Mouse (Mus musculus): Measurements from ENCODE around the gene Vpreb3. TPM values are rescaled to one million over a fixed set of nuclear protein-coding genes. Genes with fewer than 3 reads are reported as not detected.

Vpreb3 gene
- polyA plus RNA-seq, 1 experiment from 2014 or later, result 1.0 TPM

DNA sequence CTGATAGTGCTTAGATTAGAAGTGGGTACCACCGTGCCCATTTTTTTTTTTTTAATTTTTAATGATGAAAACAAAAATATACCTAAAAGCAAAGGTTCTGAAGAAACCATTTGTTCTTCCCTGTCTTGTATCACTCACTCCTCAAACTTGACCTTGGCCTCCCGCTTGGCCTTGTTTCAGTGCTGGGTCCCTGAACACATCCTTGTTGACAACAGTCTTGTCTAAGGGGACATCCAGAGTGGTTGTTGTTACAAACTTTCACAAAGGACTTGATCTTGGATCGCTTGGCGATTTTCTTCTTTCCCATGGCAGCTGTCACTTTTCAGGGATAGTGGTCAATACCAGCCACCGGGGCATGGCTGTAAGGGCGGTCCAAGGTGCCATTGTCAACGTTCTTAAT, 2.4 kb downstream of the Vpreb3 start:
- Histone ChIP-seq H3K9me3 (replicated peaks) (no peaks in the 10 kb centered on the region), H3K4me3 (replicated peaks) (no peak overlapping the region), H3K9ac (replicated peaks) (no peak overlapping the region), H3K4me2 (no peak overlapping the region), H3K27ac (replicated peaks) (no peak overlapping the region), H3K36me3 (no peaks in the 10 kb centered on the region), H3K4me1 (peaks cover 12% of the 10 kb centered on the region; the same call in 1 of the 2 replicates), H3K27me3 (replicated peaks) (no peaks in the 10 kb centered on the region)
- 91% methylated on average over 7 of the region's 7 CpGs for WGBS
- ATAC-seq (ENCODE audit: low FRiP score), result no peak

DNA sequence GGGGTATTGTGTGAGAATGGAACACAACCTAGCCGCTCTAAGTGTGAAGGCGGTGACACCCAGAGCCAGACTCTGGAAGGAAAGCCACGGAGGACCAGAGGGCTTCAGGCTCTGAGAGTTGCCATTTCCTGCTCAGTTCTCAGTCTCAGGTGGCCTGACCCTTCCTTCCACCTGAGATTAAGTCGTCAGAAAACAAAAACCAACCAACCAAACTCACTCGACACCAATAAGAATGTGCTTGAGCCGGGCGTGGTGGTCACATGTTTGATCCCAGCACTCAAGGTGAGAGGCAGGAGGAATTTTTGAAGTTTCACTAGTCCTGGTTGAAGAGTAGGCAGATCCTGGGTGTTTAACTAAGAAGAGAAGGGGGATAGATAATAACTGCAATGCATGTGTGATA, 3.0 kb downstream of the Vpreb3 start:
- ATAC-seq (ENCODE audit: low FRiP score), result no peak
- Histone ChIP-seq H3K36me3 (no peaks in the 10 kb centered on the region), H3K9me3 (replicated peaks) (no peaks in the 10 kb centered on the region), H3K27ac (replicated peaks) (no peak overlapping the region), H3K4me3 (replicated peaks) (no peak overlapping the region), H3K9ac (replicated peaks) (no peak overlapping the region), H3K27me3 (replicated peaks) (0 out of 2 replicates have a peak, but pooled peaks cover 3% of the 10 kb centered on the region), H3K4me2 (no peak overlapping the region), H3K4me1 (peaks cover 18% of the 10 kb centered on the region)
- 90% methylated on average over 7 of the region's 7 CpGs for WGBS

DNA sequence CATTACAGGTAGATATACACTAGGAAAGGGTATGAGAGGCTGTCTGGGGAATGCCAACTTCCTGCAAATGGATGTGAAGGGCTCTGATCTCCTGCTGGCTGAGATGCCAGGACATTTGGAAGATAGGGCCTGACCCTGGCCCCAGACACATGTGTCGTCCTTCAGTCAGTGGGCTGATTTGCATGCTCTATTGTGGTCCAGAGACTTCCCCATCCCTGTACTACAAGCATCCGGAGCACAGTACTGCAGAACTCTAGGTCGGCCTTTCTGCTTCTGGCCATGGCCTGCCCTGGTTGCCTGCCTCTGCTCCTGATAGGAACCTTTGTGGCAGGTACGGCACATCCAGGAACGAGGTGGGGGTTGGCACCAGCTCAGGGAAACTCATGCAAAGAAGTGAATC, 5.2 kb downstream of the Vpreb3 start:
- WGBS, result 83% methylated on average over 5 of the region's 5 CpGs
- ATAC-seq (ENCODE audit: low FRiP score), result no peak
- no peaks in the 10 kb centered on the region for H3K9me3 ChIP-seq (replicated peaks)

DNA sequence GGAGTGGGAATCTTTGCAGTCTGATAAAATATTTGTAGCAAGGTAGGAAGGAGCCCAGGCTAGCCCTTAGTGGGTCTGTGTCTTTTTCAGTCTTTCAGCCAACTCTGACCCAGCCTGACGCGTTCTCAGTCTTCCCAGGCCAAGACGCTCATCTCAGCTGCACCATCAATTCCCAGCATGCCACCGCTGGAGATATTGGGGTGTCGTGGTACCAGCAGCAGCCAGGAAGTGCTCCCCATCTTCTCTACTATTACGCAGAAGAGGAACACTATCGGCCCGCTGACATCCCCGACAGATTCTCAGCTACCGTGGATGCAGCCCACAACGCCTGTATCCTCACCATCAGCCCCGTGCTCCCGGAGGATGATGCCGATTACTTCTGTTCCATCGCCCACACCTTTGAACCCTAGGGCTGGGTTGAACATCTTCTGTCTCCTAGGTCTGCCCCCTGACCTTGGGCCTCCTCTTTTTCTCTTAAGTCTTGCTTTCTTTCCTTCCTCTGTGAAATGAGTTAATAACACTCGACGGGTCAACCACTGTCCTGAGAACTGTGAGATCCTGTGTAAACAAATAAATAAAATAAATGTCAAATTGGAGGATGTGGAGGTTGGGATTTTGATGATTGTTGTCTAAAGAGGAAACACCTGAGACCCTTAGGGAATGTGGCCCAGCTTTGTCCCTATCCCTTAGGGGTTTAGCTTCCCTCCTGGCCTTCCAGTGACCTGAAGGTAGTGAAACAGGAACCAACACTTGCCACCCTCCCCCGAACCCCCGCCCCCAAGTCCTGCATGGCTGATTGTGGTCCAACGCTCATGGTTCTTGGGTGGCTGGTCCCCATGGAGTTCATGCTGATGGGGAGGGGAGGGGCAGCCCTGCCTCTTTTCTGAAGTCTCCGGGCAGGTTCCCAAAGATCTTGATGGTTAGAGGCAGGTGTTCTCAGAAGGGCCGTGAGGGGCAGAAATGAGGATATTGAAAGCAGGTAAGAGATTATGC, 6.5 kb downstream of the Vpreb3 start:
- Histone ChIP-seq H3K4me2 (no peak overlapping the region), H3K36me3 (no peaks in the 10 kb centered on the region), H3K4me1 (peaks cover 17% of the 10 kb centered on the region), H3K27me3 (replicated peaks) (peaks cover 12% of the 10 kb centered on the region; the same call in 1 of the 2 replicates), H3K9ac (replicated peaks) (no peak overlapping the region), H3K9me3 (replicated peaks) (no peaks in the 10 kb centered on the region), H3K4me3 (replicated peaks) (no peak overlapping the region), H3K27ac (replicated peaks) (no peak overlapping the region)
- no peak for ATAC-seq (ENCODE audit: low FRiP score)
- WGBS, result 82% methylated on average over 22 of the region's 22 CpGs

More for the DNA sequence above, 5.2 kb downstream of the Vpreb3 start:
- Histone ChIP-seq H3K4me3 (replicated peaks) (no peak overlapping the region), H3K36me3 (no peaks in the 10 kb centered on the region), H3K27ac (replicated peaks) (no peak overlapping the region), H3K4me2 (no peak overlapping the region), H3K27me3 (replicated peaks) (peaks cover 11% of the 10 kb centered on the region; the same call in 1 of the 2 replicates), H3K9ac (replicated peaks) (no peak overlapping the region), H3K4me1 (peaks cover 24% of the 10 kb centered on the region)

DNA sequence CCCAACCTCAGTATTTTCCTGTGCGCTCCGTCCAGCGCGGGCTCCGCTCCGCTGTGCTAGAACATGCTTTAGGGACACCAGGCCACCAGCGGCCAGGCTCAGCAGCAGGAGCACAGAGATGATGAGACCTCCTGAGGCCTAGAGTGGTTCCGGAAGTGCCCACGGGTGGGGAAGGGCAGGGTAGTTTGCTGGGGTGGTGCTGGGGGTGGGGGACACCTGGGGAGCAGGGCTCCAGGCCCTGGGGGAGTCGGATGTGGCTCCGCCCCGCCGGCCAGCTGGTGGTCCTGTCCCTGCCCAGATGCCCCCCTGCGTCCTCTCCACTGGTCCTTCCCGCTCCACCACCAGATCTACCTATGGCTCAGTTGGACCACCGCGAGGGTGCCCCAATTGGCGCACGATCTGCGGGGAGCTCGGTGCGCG, 7.9 kb downstream of the Vpreb3 start:
- Histone ChIP-seq H3K36me3 (no peaks in the 10 kb centered on the region), H3K4me2 (peak overlapping the region; percentile 85), H3K4me3 (replicated peaks) (peak overlapping the region; percentile 40), H3K4me1 (peaks cover 14% of the 10 kb centered on the region), H3K9ac (replicated peaks) (peak overlapping the region; percentile 47), H3K27me3 (replicated peaks) (peaks cover 12% of the 10 kb centered on the region; the same call in 1 of the 2 replicates), H3K27ac (replicated peaks) (no peak overlapping the region), H3K9me3 (replicated peaks) (no peaks in the 10 kb centered on the region)
- peak; percentile 61; the same call in 1 of the 2 replicates for ATAC-seq (ENCODE audit: low FRiP score)
- WGBS, result 2% methylated on average over 23 of the region's 23 CpGs

DNA sequence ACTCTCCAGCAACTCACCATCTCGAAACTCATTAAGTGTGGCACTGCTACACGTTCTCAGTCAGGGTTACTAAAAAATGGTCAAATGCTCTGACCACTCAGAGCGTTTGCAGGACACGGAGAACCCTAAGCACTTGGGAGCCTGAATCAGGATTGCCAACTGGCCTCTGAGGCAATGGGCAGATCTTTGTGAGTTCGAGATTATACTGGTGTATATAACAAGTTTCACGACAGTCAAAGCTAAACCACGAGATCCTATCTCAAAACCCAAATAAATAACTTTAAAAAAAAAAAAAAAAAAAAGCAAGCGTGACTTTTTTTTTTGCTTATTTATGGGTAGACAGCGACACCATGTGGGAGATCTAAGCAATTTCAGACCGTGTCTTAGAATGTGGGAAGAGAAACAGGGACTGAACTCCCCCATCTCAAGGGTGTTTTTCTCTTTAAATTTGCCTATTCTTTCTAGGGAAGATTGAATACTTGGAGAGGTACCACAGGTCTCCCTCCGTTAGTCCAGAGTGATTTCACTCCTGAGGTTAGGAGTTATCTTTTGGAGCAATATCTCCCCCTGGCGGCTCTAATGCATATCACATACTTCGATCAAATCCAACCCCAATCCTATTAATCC, 8.7 kb downstream of the Vpreb3 start:
- Histone ChIP-seq H3K9ac (replicated peaks) (peak overlapping the region; percentile 47), H3K4me3 (replicated peaks) (peak overlapping the region; percentile 40), H3K4me2 (peak overlapping the region; percentile 85), H3K9me3 (replicated peaks) (no peaks in the 10 kb centered on the region), H3K4me1 (peaks cover 14% of the 10 kb centered on the region), H3K27ac (replicated peaks) (no peak overlapping the region), H3K27me3 (replicated peaks) (peaks cover 12% of the 10 kb centered on the region; the same call in 1 of the 2 replicates), H3K36me3 (no peaks in the 10 kb centered on the region)
- 6% methylated on average over 13 of the region's 13 CpGs for WGBS
- ATAC-seq (ENCODE audit: low FRiP score), result peak; percentile 21; the same call in 1 of the 2 replicates

DNA sequence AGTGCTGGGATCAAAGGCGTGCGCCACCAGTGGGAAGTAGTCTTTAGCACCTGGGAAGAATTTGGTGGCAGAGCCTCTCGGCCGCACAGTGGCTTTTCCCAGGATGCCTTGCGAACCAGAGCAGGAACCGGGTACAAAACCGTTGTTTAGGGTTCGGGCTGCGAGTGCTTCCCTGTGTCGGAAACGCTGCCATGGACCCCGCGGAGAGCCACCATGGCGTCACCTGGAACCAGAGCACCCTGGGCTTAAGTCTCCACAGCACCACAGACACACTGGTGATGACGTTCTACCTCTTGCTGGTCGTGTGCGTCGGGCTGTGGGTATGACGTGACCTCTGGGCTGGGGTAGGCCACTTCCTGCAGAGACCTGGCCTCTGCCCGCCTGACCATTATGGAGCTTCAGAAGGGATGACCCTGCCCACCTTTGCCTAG, 11.5 kb downstream of the Vpreb3 start, which contains the start of gene Gm5134:
Gm5134 (plus strand) TSS at position 134 of the 431 bp plus-strand sequence.
- Histone ChIP-seq H3K9ac (replicated peaks) (no peak within 1 kb of the TSS), H3K27ac (replicated peaks) (no peak within 1 kb of the TSS), H3K4me1 (peaks cover 14% of the 10 kb centered on the region), H3K27me3 (replicated peaks) (peaks cover 12% of the 10 kb centered on the region; the same call in 1 of the 2 replicates), H3K36me3 (no peaks in the 10 kb centered on the region), H3K4me3 (replicated peaks) (peak within 1 kb of the TSS; percentile 11), H3K9me3 (replicated peaks) (no peaks in the 10 kb centered on the region), H3K4me2 (peak within 1 kb of the TSS; percentile 50)
- 26% methylated on average over 20 of the region's 20 CpGs for WGBS
- no peak for ATAC-seq (ENCODE audit: low FRiP score)

DNA sequence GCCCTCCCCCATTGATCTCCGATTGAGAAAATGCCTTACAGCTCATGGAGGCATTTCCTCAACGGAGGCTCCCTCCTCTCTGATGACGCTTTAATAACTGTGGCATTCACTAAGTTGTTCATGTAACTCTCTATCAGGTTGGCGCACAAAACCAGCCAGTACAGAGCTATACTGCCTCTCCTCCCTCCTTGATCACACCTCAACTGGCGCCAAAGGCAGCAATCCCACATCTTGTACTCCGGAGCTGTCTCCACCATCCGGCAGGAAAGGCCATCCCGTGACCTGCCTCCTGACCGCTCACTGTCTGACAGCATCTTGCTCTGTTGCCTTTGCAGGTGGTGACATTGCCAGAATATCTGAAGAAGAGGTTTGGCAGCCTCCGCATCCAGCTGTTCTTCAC, 31.0 kb downstream of the Vpreb3 start:
- Histone ChIP-seq H3K4me3 (replicated peaks) (no peak overlapping the region), H3K9me3 (replicated peaks) (no peaks in the 10 kb centered on the region), H3K9ac (replicated peaks) (no peak overlapping the region), H3K27me3 (replicated peaks) (no peaks in the 10 kb centered on the region), H3K27ac (replicated peaks) (no peak overlapping the region), H3K4me2 (no peak overlapping the region), H3K4me1 (no peaks in the 10 kb centered on the region), H3K36me3 (no peaks in the 10 kb centered on the region)
- 91% methylated on average over 10 of the region's 10 CpGs for WGBS
- ATAC-seq (ENCODE audit: low FRiP score), result no peak

DNA sequence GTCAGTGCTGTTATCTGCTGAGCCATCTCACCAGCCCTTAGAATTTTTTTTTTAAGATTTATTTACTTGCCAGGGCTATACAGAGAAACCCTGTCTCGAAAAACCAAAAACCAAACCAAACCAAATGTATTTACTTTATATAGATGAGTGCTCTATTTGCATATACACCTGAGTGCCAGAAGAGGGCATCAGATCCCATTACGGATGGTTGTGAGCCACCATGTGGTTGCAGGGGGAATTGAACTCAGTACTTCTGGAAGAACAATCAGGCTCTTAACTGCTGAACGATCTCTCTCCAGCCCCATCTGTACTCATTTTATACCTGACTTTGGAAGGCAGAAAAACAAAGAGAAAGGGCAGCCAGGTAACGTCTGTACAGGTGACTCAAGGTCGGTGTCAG, 32.4 kb downstream of the Vpreb3 start:
- WGBS, result 72% methylated on average over 5 of the region's 5 CpGs
- H3K4me2 ChIP-seq, result no peak overlapping the region
- H3K9me3 ChIP-seq (replicated peaks), result no peaks in the 10 kb centered on the region
- no peaks in the 10 kb centered on the region for H3K27me3 ChIP-seq (replicated peaks)
- H3K36me3 ChIP-seq, result no peaks in the 10 kb centered on the region
- H3K4me3 ChIP-seq (replicated peaks), result no peak overlapping the region
- ATAC-seq (ENCODE audit: low FRiP score), result no peak
- no peaks in the 10 kb centered on the region for H3K4me1 ChIP-seq
- H3K9ac ChIP-seq (replicated peaks), result no peak overlapping the region
- H3K27ac ChIP-seq (replicated peaks), result no peak overlapping the region

DNA sequence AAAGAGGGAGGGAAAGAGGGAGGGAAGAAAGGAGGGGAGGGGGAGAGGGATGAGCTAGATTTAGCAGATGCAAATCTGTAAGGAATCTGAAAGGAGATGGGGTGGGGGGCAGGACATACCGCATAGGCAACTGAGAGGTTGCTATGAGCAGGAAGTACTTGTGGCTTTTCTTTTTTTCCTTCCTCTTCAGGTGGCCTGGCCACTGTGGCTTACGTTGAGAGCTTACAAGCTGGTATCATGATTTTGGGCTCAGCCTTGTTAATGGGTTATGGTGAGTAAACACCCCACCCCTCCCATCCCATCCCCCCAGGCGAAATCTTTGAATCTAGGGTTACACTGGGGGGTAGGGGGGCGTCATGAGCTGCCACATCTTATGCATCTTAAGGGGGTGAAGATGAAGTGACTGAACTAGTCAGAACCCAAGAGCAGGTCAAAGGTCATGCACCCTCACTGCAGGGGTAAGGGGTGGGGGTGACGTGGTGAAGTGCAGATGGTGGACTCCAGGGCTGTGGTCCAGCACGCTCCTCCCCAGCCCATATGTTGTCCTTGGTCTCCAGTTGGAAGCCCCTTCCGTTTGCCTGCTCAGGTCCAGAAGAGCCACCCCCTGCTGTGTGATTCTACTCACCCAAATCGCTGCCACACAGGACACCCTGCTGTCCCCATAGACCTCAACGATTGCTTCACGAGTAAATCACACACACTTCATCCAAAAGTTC, 35.4 kb downstream of the Vpreb3 start:
- 50% methylated on average over 10 of the region's 10 CpGs for WGBS
- no peaks in the 10 kb centered on the region for H3K9me3 ChIP-seq (replicated peaks)
- H3K4me1 ChIP-seq, result no peaks in the 10 kb centered on the region
- no peak overlapping the region for H3K27ac ChIP-seq (replicated peaks)
- no peaks in the 10 kb centered on the region for H3K27me3 ChIP-seq (replicated peaks)
- ATAC-seq (ENCODE audit: low FRiP score), result no peak
- no peaks in the 10 kb centered on the region for H3K36me3 ChIP-seq
- H3K4me3 ChIP-seq (replicated peaks), result no peak overlapping the region
- no peak overlapping the region for H3K4me2 ChIP-seq
- no peak overlapping the region for H3K9ac ChIP-seq (replicated peaks)

DNA sequence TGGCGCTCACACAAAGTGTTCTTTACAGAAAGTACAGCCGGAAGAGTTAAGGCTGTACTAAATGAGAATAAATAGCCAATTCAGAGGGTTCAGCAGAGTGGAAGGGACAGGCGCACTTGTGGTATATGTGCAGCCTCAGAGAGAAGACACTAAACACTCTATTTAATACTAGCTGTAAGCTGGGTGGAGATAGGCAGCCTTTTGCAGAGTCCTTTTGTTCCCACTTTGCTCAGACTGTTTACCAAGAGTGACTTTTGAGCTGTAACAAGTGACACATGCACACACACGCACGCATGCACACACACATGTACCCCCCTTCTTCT, 35.9 kb downstream of the Vpreb3 start:
- no peak for ATAC-seq (ENCODE audit: low FRiP score)
- no peaks in the 10 kb centered on the region for H3K9me3 ChIP-seq (replicated peaks)
- H3K4me1 ChIP-seq, result no peaks in the 10 kb centered on the region

More for the DNA sequence above, 35.9 kb downstream of the Vpreb3 start:
- no peak overlapping the region for H3K9ac ChIP-seq (replicated peaks)
- no peak overlapping the region for H3K4me3 ChIP-seq (replicated peaks)
- H3K4me2 ChIP-seq, result no peak overlapping the region
- no peaks in the 10 kb centered on the region for H3K27me3 ChIP-seq (replicated peaks)
- WGBS, result 49% methylated on average over 5 of the region's 5 CpGs
- no peak overlapping the region for H3K27ac ChIP-seq (replicated peaks)
- no peaks in the 10 kb centered on the region for H3K36me3 ChIP-seq
